Mouse (Mus musculus): ENCODE results near the gene Rpl36al.

DNA sequence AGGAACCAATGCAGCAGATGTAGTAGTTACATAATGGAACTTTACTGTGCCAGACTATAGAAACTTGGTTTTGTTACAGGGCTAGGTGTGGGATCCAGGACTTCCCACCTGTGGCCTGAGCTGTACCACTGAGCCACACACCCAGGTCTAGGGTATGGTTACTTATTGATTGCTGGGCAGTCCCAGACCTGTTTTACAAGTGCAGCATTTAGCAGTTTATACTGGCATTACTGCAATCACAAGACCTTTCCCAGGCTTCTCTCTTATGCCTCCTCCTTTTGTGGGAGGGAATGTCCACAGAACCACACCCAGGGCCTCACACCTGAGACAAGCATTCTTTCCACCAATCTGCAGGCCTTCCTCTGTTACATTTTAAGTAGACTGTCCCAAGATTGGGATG is 15.1 kb upstream of the Rpl36al start:
- TF ChIP-seq CTCF (IDR thresholded peaks at IDR 0.05; ENCODE audit: extremely low read depth, insufficient read depth, low read length), result no peak
- no peak for TF ChIP-seq POLR2A (IDR thresholded peaks at IDR 0.05; ENCODE audit: extremely low read depth, insufficient read depth, low read length)

Measured in cortical plate, adult 2 months (tissue).